Mouse (Mus musculus) olfactory bulb, adult 2 months (tissue): Measurements from ENCODE around the gene Gm14443.
"Not testable (repeated sequence)": the region's sequence is repeated elsewhere in the genome, so short reads cannot be mapped to it uniquely, and the experiment has no call there.

ENCODE experiments used
- CTCF ChIP-seq: fragments of 200-500 bp; IDR thresholded peaks from 2 replicates; pipeline ENCODE4 v1.5.1; 2012; ENCODE audit warnings: low read depth, mild to moderate bottlenecking, low read length, moderate library complexity; ENCODE audit not compliant: insufficient read depth
- POLR2A ChIP-seq: fragments of 200-500 bp; IDR thresholded peaks from 2 replicates; pipeline ENCODE4 v1.6.1; 2012; ENCODE audit warnings: mild to moderate bottlenecking, low read depth, low read length, moderate library complexity; ENCODE audit not compliant: insufficient read depth

- not testable (repeated sequence) for TF ChIP-seq CTCF, POLR2A
Measured at GRCm38 (mm10) chr2:175172906-175173595, 2.6 kb downstream of the Gm14443 start.
